Mouse (Mus musculus) ovary, postnatal 10 days (tissue): ENCODE results near the gene Grasp.

Experiments used
- DNase-seq: peaks from one replicate; pipeline ENCODE4 v3.0.0; 2022; ENCODE audit warnings: low spot score

Grasp gene

GRCm38 (mm10) chr15:101228866-101229590, 5.0 kb downstream of the Grasp start:
- DNase-seq: no peak

- no peak for DNase-seq
Observed at GRCm38 (mm10) chr15:101230503-101230902, 6.5 kb downstream of the Grasp start.

DNA sequence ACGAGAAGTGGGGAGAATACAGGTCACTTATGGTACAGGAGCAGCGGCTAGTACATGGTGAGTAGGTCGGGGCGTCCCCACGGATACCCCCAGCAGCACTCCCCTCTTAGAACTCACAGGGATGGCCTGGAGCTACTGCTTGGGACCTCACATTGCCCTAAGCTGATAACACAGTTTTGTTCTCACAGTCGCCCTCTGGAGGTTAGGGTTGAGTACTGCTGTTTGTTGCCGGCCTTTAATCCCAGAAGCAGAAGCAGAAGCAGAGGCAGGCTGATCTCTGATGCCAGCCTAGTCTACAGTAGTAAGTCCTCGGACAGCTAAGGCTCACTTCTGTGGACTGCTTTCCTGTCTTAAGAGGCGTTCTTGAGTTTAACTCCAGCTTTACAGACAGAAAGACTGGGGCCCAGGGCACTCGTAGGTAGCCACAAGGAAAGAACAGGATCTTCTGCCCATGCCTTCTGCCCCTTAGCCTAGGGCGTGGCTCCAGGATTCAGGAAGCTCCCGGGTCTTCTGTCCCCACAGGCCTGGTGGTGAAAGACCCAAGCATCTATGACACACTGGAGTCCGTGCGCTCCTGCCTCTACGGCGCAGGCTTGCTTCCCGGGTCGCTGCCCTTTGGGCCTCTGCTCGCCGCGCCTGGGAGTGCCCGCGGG, 7.1 kb downstream of the Grasp start:
- no peak for DNase-seq

DNA sequence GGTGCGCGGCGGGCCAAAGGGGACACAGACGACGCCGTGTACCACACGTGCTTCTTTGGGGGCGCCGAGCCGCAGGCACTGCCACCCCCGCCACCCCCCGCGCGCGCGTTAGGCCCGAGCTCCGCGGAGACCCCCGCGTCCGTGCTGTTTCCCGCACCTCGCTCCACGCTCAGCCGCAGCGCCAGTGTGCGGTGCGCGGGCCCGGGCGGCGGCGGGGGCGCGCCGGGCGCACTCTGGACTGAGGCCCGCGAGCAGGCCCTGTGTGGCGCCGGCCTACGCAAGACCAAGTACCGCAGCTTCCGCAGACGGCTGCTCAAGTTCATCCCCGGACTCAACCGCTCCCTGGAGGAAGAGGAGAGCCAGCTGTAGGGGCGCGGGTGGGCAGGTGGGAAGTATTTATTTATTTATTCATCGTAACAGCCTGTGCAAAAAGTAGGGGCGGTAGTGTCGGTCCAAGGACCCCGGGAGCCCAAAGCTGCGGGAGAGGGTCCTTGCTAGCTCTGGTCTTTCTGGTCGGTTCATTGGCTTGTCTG, 7.7 kb downstream of the Grasp start:
- no peak for DNase-seq

DNA sequence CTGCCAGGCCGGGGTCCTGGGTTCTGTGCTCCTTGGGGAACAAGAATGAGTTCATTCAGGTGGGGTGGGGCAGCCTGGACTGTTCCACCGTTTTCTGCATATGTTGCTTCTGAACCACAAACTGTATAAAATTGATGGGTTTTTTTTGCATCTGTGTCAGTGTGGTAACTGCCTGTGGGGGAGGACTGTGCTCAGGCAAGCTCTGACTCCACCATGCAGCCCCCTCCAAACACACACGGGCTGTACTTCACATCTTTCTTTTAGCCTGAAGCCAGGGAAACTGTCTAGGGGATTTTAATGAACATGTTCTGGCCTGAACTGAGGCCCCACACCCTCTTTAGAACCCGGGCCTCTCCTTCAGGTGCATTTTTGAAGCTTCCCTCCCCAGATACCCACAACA, 8.6 kb downstream of the Grasp start:
- no peak for DNase-seq

GRCm38 (mm10) chr15:101233183-101233582, 9.2 kb downstream of the Grasp start:
- no peak for DNase-seq

GRCm38 (mm10) chr15:101233641-101234275, 9.8 kb downstream of the Grasp start:
- no peak for DNase-seq

DNA sequence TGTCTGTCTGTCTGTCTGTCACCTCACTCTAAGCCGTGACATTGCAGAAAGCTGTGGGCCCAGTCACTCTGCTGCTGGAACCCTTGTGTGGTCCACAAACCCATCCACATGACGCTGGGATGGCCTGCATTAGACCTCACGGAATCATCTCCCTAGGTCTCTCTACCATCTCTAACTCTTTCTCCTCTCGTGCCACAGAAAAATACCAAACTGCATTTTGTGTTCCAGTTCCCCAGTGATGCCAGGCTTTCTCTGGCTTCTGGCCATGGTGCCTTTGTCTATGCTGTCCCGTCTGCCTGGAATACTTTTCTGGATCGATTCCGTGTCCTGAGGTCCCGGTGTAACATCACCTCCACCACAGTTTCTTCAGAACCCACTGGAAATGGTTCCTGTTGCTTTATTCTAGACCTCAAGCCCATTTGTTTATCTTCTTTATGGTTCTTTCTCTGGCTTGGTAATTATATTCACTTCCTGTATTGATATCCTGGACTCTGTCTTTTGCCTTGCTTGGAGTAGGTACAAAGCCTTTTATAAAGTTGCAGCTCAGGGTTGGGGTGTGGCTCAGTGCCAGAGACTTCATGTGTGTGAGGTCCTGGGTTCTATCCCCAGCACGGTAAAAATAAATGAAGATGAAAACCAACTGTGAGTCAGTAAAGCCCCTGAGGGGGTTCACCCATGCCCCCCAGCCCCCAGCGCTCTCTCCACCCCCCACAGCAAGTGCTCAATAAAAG, 10.8 kb downstream of the Grasp start:
- DNase-seq: no peak

DNA sequence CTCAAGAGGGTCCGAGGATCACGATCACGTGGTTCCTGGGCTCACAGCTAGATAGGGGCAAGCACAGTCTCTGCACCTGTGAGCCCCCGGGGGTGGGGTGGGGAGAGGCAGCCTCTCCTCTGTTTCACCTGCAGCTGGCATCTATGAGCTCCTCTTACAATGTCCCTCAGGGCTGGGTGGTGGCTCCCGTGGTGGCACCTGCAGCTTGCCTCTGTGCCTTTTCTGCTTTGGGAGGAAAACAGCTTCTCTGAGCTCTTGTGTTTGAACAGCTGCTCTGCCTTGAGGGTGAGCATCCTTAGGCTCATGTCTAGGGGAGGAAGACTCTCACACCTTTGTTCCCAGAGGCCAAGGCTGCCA, 11.3 kb downstream of the Grasp start:
- DNase-seq: no peak

DNA sequence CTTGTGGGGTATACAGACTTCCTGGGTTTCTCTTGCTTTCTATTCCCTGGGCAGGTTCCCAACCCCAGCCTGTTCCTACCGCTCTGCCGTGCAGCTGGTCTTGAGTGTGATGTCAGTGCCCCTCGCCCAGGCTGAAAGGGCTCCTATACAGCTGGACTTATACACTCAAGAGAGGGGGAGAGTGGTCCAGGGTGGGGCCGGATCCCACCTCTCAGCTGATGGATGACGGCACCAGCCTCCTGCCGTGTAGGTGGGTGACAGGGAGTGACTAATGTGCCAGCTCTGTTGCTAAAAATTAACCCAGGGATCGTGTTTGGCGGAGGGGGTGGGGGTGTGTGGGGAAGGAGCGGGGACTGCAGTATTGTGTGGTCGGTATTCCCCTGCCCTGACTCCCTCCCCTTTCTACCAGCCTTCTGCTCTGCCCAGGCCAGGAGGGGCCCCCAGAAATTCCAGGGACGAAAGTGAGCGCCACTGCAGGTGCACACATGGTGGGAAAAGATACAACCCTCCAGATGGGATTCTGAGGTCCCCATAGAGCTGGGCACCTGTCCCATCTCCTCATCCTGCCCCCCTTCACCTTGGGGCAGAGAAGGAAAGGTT, 11.8 kb downstream of the Grasp start:
- no peak for DNase-seq

DNA sequence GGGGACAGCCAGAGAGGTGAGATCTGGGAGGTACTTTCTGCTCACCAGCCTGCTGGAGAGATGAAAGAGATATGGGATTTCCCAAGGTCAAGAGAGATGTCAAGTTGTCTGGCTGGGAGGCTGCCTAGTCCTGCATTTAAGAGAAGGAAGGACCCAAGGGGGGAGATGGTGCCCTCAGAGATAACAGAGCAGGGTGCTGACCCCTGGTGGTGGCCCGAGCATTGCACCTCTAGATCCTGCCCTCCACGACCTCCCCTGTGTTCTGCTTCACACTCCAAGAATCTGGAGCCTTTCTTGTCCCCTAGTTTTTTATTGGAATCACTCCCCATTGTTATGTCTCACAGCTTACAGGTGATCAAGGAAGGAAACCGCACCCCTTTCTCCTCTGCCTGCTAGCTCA, 12.9 kb downstream of the Grasp start:
- DNase-seq: no peak

DNA sequence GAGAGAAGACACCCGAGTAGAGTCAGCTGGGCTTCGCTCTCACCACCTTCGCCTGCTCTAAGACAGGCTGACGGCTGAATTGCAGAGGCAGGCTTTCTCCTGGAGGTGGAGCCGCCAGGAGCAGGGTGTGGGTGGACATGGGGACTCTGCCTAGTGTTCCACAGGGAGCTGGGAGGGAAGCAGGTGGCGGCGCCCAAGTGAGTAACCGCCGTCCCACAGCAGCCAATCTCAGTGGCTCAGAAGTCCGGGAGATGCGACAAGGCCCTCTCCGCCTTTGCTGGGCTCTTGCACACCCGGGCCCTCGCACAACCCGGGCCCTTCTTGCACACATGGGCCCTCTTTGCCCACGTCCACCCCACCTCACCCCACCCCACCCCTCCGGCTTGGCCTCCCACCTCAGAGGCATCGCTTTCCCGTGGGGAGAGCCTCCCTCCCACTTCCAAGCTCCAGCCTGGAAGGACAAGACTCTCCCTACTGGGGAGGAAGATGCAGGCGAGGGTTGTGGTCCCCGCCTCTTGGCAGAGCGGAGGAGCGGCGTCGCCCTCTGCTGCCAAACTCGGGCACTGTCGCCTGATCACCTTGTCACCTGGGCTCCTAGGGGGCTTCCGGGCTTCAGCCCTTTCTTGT, 15.0 kb downstream of the Grasp start:
- DNase-seq: no peak

- DNase-seq: no peak
Observed at GRCm38 (mm10) chr15:101239821-101240220, 15.8 kb downstream of the Grasp start.

DNA sequence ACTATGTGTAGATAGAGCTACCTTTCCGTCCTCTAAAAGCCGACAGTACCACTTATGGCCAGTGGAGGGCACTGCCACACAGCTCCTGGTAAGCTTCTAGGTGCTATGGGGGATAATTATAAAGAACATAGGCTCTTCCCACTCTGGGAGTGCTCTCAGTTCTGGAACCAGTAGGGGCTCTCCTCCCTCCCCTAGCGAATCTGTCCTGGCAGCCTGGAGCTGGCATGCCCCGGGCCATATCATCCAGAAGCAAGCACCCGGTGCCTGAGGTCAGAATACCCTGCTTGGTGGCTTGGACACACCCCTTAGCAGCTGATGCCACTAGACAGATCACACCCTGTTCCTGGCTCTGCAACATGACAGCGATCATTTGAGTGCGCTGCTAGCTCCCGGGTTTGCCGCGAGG, 16.8 kb downstream of the Grasp start:
- DNase-seq: no peak

DNA sequence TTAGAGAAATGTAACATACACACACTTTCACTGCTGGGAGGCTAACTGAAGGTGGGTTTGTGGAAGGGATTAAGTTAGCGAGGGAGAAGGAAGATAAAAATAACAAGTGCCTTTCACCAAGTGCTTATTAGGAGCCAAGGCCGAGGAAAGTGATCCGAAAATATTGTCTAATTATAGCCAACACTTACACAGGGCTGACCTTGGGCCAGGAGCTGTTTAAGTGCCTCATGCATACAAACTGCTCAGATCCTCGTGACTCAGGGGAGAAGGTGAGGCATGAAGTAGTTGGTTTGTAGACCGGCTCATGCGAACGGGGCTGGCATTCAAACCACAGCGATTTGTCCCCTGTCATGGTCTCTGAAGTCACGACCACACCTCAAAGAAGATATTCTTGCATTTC, 17.2 kb downstream of the Grasp start:
- no peak for DNase-seq

DNA sequence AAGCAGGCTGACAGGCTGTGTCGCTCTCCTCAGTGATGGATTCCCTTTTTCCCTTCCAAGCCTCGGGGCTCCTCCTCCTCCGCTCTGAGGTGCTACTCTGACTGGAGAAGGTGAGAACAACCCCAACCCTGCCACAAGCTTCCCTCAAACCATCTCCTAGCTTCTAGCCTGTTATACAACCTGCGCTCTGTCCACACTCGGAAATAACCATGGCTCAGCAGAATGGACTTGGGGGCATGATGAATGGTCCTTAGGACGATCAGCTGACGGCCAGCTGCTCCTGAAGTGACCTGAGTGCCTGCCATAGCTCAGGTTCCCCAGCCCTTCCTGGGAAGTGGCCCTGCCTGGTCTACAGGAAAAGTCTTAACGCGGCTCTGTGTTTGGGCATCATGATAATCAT, 17.9 kb downstream of the Grasp start:
- DNase-seq: no peak

DNA sequence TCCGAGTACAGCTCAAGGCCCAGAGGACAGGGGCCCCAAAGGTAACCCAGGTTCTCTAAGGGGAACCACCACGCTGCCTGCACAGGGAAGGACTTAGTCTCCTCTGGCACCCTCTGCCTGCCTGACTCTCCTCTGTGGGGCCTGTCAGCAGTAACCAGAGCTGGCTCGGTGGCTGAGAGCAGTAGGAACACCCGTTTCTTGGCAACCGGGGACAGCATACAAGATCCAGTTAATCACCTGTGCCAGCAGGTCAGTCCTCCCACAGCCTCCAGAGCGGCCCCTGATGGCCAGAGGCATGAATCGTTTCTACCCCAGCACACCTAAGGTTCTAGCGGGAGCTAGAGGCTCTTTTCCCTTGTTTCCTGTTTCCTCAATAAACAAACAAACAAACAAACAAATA, 18.7 kb downstream of the Grasp start:
- DNase-seq: no peak

DNA sequence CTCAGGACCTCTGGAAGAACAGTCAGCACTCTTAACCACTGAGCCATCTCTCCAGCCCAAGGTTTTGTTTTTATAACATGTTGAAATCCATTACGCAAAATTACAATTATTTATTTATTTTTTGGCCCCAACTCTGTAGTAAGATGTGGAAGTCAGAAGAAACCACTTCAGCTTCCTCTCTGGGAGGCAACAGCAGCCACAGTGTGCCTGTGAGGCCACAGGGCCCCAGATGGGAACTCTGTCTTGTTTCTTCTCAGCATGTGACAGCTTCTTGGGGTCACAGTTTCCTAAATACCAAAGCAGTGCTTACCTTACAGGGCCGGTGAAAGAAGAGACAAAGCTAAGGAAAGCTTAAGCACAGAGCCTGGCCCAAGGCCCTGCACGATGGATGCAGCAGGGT, 20.0 kb downstream of the Grasp start:
- no peak for DNase-seq

DNA sequence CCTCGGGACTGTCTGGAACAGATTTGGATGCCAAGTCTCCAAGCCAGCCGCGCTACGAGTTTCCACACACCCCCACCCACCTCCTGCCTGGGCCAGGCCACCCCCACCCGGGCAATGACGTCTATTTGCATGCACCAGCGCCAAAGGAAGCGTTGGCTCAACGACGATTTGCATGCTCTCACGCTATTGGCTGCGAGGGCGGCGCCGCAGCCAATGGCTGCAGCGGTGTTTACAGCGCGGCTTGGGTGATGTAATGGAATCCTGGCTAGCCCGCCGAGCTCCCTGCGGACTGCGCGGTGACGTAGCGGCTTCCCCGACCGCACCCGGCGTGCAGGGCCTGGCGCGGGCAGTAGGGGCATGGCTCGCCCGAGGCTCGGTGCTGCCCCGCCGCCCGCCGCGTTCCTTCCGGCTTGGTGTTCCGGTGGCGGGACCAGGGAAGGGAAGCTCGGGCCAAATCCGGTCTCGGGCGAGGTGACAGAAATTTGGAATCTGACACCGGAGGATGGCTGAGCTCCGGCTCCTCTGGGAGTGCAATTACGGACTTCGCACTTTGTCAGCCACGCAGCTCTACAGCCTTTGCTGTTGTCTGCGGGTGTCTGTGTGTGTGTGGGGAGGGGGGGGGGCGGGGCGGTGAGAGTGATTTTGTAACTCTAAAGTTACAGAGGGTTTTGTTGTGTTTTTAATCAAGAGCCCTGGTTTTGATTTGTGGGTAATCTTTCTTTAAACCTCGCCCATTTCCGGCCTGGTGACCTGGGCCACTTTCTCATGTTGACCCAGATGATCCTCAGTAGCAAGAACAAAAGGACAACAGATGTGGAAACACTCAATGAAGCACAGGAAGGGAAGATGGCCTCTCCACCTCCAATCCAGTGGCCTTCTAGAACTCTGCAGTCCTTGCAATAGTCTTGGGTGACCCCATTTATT, 22.5 kb downstream of the Grasp start:
- DNase-seq: peak; percentile 85

DNA sequence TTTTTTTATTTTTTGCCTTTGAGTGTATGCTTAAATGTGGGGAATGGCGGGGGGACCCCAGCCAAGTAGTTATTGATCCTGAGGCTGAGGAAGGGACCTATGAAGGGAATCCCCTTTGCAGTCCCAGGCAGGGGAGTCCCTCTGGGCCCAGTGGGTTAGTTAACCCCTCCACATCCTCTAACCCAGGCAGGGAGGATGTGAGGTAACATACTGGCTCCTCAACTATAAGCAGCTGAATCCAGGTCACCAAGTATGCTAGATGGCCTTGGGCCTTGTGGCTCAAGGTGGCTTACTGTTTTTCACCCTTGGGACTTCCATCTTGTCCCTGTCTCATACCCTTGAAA, 23.1 kb downstream of the Grasp start:
- no peak for DNase-seq
